Mouse (Mus musculus) MEL (cell line): Measurements from ENCODE around the gene Cse1l. TPM values are rescaled to one million over a fixed set of nuclear protein-coding genes. Genes with fewer than 3 reads are reported as not detected.

ENCODE experiments used
- DNase-seq: peaks from one replicate; pipeline ENCODE4 v3.0.0; 2011; ENCODE audit warnings: low read depth, low spot score
- H3K27ac ChIP-seq: 2 replicates; pipeline ENCODE4 v1.5.1; 2012; ENCODE audit warnings: low read depth, mild to moderate bottlenecking, control low read depth, low read length, moderate library complexity; ENCODE audit not compliant: control insufficient read depth
- H3K27me3 ChIP-seq, 2 experiments: fragments of 150-350 bp in 1 of 2; sonication (generic) in 1 of 2; 2 replicates each; pipeline ENCODE4 v1.6.1; 2012; ENCODE audit warnings: low read length in 2 of 2, mild to moderate bottlenecking in 2 of 2, improper control_type of control experiment in 1 of 2, moderate library complexity in 1 of 2; ENCODE audit not compliant: insufficient read depth in 2 of 2, control insufficient read depth in 1 of 2
- H3K36me3 ChIP-seq, 2 experiments: 2 replicates each; pipeline ENCODE4 v1.6.1; 2012 to 2014; ENCODE audit warnings: low read length in 2 of 2, improper control_type of control experiment in 1 of 2, inconsistent platforms in 1 of 2, mild to moderate bottlenecking in 1 of 2; ENCODE audit not compliant: insufficient read depth in 2 of 2, control insufficient read depth in 1 of 2
- H3K4me1 ChIP-seq, 2 experiments: fragments of 150-350 bp in 1 of 2; sonication (generic) in 1 of 2; 2 replicates each; pipeline ENCODE4 v1.6.1; 2012; ENCODE audit warnings: low read length in 2 of 2, improper control_type of control experiment in 1 of 2, mild to moderate bottlenecking in 1 of 2; ENCODE audit not compliant: insufficient read depth in 2 of 2, control insufficient read depth in 1 of 2
- H3K4me3 ChIP-seq, 2 experiments: fragments of 150-350 bp in 1 of 2; sonication (generic) in 1 of 2; 2 replicates each; pipeline ENCODE4 v1.5.1; 2012; ENCODE audit warnings: low read depth in 2 of 2, low read length in 2 of 2, mild to moderate bottlenecking in 2 of 2, moderate library complexity in 2 of 2, control low read depth in 1 of 2, improper control_type of control experiment in 1 of 2; ENCODE audit not compliant: control insufficient read depth in 1 of 2, insufficient read depth in 1 of 2
- H3K79me2 ChIP-seq: 2 replicates; pipeline ENCODE4 v1.6.1; 2012; ENCODE audit warnings: mild to moderate bottlenecking, low read length, moderate library complexity; ENCODE audit not compliant: control insufficient read depth, poor library complexity, insufficient read depth
- H3K9ac ChIP-seq: 2 replicates; pipeline ENCODE4 v1.6.1; 2012; ENCODE audit warnings: low read depth, mild to moderate bottlenecking, control low read depth, low read length, moderate library complexity; ENCODE audit not compliant: control insufficient read depth, poor library complexity, severe bottlenecking
- H3K9me3 ChIP-seq: fragments of 150-350 bp; sonication (generic); replicated peaks from 2 replicates; pipeline ENCODE4 v1.6.1; 2012; ENCODE audit warnings: mild to moderate bottlenecking, low read length, improper control_type of control experiment, moderate library complexity; ENCODE audit not compliant: insufficient read depth
- BHLHE40 ChIP-seq: IDR thresholded peaks from 2 replicates; pipeline ENCODE4 v1.6.1; 2012; ENCODE audit warnings: low read depth, mild to moderate bottlenecking, inconsistent platforms, low read length, improper control_type of control experiment, borderline replicate concordance
- CHD1 ChIP-seq: IDR thresholded peaks from 2 replicates; pipeline ENCODE4 v1.6.1; 2012; ENCODE audit warnings: low read depth, mild to moderate bottlenecking, inconsistent platforms, low read length, improper control_type of control experiment
- CTCF ChIP-seq, 3 experiments: IDR thresholded peaks in 2 of 3; conservative IDR thresholded peaks in 1 of 3; 2 replicates each; pipeline ENCODE4 v1.5.1; 2011 to 2012; ENCODE audit warnings: low read length in 3 of 3, low read depth in 2 of 3, mild to moderate bottlenecking in 2 of 3, improper control_type of control experiment in 1 of 3, inconsistent platforms in 1 of 3, mixed read lengths in 1 of 3, moderate library complexity in 1 of 3; ENCODE audit not compliant: control insufficient read depth in 1 of 3, insufficient read depth in 1 of 3, poor library complexity in 1 of 3, severe bottlenecking in 1 of 3
- E2F4 ChIP-seq: IDR thresholded peaks from 2 replicates; pipeline ENCODE4 v1.6.1; 2011; ENCODE audit warnings: low read depth, low read length, improper control_type of control experiment, borderline replicate concordance
- ELF1 ChIP-seq: IDR thresholded peaks from 2 replicates; pipeline ENCODE4 v1.6.1; 2014; ENCODE audit warnings: low read depth, mild to moderate bottlenecking, inconsistent platforms, low read length, improper control_type of control experiment, moderate library complexity
- EP300 ChIP-seq, 2 experiments: IDR thresholded peaks; 2 replicates each; pipeline ENCODE4 v1.6.1; 2011; ENCODE audit warnings: improper control_type of control experiment in 2 of 2, low read length in 2 of 2, low read depth in 1 of 2, mild to moderate bottlenecking in 1 of 2
- JUND ChIP-seq: IDR thresholded peaks from 2 replicates; pipeline ENCODE4 v1.6.1; 2011; ENCODE audit warnings: low read depth, mild to moderate bottlenecking, improper control_type of control experiment, low read length
- MAFK ChIP-seq: IDR thresholded peaks from 2 replicates; pipeline ENCODE4 v1.6.1; 2011; ENCODE audit warnings: low read depth, mild to moderate bottlenecking, low read length, improper control_type of control experiment, borderline replicate concordance
- MEF2A ChIP-seq: IDR thresholded peaks from 2 replicates; pipeline ENCODE4 v1.6.1; 2014; ENCODE audit warnings: low read depth, mild to moderate bottlenecking, inconsistent platforms, low read length, improper control_type of control experiment; ENCODE audit not compliant: poor library complexity, insufficient replicate concordance, severe bottlenecking; ENCODE audit errors: extremely low read depth
- MXI1 ChIP-seq: IDR thresholded peaks from 2 replicates; pipeline ENCODE4 v1.6.1; 2011; ENCODE audit warnings: mild to moderate bottlenecking, low read depth, low read length, improper control_type of control experiment
- MYC ChIP-seq: IDR thresholded peaks from 2 replicates; pipeline ENCODE4 v1.6.1; 2011; ENCODE audit warnings: low read depth, mild to moderate bottlenecking, low read length, improper control_type of control experiment, moderate library complexity
- NELFE ChIP-seq: IDR thresholded peaks from 2 replicates; pipeline ENCODE4 v1.6.1; 2011; ENCODE audit warnings: low read depth, low read length, improper control_type of control experiment
- RCOR1 ChIP-seq: IDR thresholded peaks from 2 replicates; pipeline ENCODE4 v1.6.1; 2012; ENCODE audit warnings: low read depth, mild to moderate bottlenecking, inconsistent platforms, low read length, improper control_type of control experiment
- TAL1 ChIP-seq: IDR thresholded peaks from 2 replicates; pipeline ENCODE4 v1.6.1; 2012; ENCODE audit warnings: mild to moderate bottlenecking, inconsistent platforms, low read length, moderate library complexity, mixed read lengths
- USF1 ChIP-seq: IDR thresholded peaks from 2 replicates; pipeline ENCODE4 v1.6.1; 2014; ENCODE audit warnings: low read depth, mild to moderate bottlenecking, inconsistent platforms, low read length, improper control_type of control experiment, moderate library complexity
- ZC3H11A ChIP-seq: IDR thresholded peaks from 2 replicates; pipeline ENCODE4 v1.6.1; 2012; ENCODE audit warnings: low read depth, mild to moderate bottlenecking, inconsistent platforms, low read length, improper control_type of control experiment
- ZMIZ1 ChIP-seq: IDR thresholded peaks from 2 replicates; pipeline ENCODE4 v1.6.1; 2012; ENCODE audit warnings: low read depth, mild to moderate bottlenecking, inconsistent platforms, low read length, improper control_type of control experiment, moderate library complexity
- polyA plus RNA-seq, 2 experiments: library from polyadenylated mRNA; stranded (reverse) in 1 of 2; unstranded in 1 of 2; fragments of >175 nt in 1 of 2; fragments of >200 nt in 1 of 2; gene quantifications; 2 replicates each; pipeline versions ENCODE4 v1.2.1 to v1.2.4; 2012; ENCODE audit warnings: low replicate concordance in 2 of 2, low read depth in 1 of 2; ENCODE audit not compliant: insufficient read length in 2 of 2, insufficient read depth in 1 of 2, missing spikeins in 1 of 2
- total RNA-seq: library from RNA; depleted of rRNA; stranded (reverse); fragments of 300-350 nt; gene quantifications from 2 replicates; pipeline ENCODE4 v1.2.3, GENCODE M21; 2012

Gene Cse1l
- total and polyA plus RNA-seq, 3 experiments = 87.0 to 133 (median 93.3) TPM

GRCm38 (mm10) chr2:166943146-166943545, 37.3 kb downstream of the Cse1l start:
- Histone ChIP-seq H3K4me1 (no peaks in the 10 kb centered on the region), H3K27me3 (no peaks in the 10 kb centered on the region), H3K79me2 (no peaks in the 10 kb centered on the region), H3K27ac (no peak overlapping the region), H3K9me3 (no peaks in the 10 kb centered on the region), H3K36me3 (peaks cover 0 to 29% of the 10 kb centered on the region in 2 experiments; a peak in 2 of 4 replicates), H3K4me3 (no peak overlapping the region), H3K9ac (no peak overlapping the region)
- DNase-seq = no peak
- TF ChIP-seq ELF1 = no peak
- no peak for TF ChIP-seq TAL1
- no peak for TF ChIP-seq USF1
- TF ChIP-seq JUND = no peak
- no peak for TF ChIP-seq MXI1

- Histone ChIP-seq H3K9ac (no peak overlapping the region), H3K27ac (no peak overlapping the region)
- TF ChIP-seq EP300 (IDR thresholded peaks at IDR 0.05; ENCODE audit: low read depth in 1 of 2, low read length in 2 of 2) = no peak
- TF ChIP-seq MEF2A = no peak
- TF ChIP-seq E2F4 = no peak
- TF ChIP-seq USF1 = no peak
- TF ChIP-seq BHLHE40 = no peak
- no peak for TF ChIP-seq ZC3H11A
- no peak for TF ChIP-seq CHD1
- no peak for TF ChIP-seq MAFK
- no peak for TF ChIP-seq RCOR1
- TF ChIP-seq MYC = no peak
- no peak for TF ChIP-seq ELF1
- TF ChIP-seq CTCF (IDR thresholded peaks at IDR 0.05 in 2 of 3, conservative IDR thresholded peaks at IDR 0.05 in 1 of 3; ENCODE audit: control insufficient read depth in 1 of 3, insufficient read depth in 1 of 3, low read depth in 2 of 3, low read length in 3 of 3, poor library complexity in 1 of 3, severe bottlenecking in 1 of 3) = no peak
- TF ChIP-seq NELFE = no peak
- no peak for TF ChIP-seq ZMIZ1
Observed at GRCm38 (mm10) chr2:166944346-166944745, 38.5 kb downstream of the Cse1l start.

More at GRCm38 (mm10) chr2:166944346-166944745, 38.5 kb downstream of the Cse1l start:
- no peaks in the 10 kb centered on the region for H3K79me2 ChIP-seq
- H3K36me3 ChIP-seq = peaks cover 0 to 36% of the 10 kb centered on the region in 2 experiments; a peak in 2 of 4 replicates
- H3K27me3 ChIP-seq = no peaks in the 10 kb centered on the region
- no peak overlapping the region for H3K4me3 ChIP-seq
- H3K4me1 ChIP-seq = no peaks in the 10 kb centered on the region
- no peaks in the 10 kb centered on the region for H3K9me3 ChIP-seq
- no peak for DNase-seq
